Mouse (Mus musculus) small intestine, adult 2 months (tissue): ENCODE data around the gene Olfr689.

Experiments used
- CTCF ChIP-seq: fragments of 200-500 bp; IDR thresholded peaks from 2 replicates; pipeline ENCODE4 v1.5.1; 2012; ENCODE audit warnings: low read depth, mild to moderate bottlenecking, control low read depth, inconsistent platforms, low read length, moderate library complexity, mixed read lengths; ENCODE audit not compliant: insufficient replicate concordance, insufficient read length; ENCODE audit errors: extremely low read depth
- POLR2A ChIP-seq: fragments of 200-500 bp; IDR thresholded peaks from 2 replicates; pipeline ENCODE4 v1.6.1; 2012; ENCODE audit warnings: low read depth, mild to moderate bottlenecking, control low read depth, inconsistent platforms, low read length, moderate library complexity

DNA sequence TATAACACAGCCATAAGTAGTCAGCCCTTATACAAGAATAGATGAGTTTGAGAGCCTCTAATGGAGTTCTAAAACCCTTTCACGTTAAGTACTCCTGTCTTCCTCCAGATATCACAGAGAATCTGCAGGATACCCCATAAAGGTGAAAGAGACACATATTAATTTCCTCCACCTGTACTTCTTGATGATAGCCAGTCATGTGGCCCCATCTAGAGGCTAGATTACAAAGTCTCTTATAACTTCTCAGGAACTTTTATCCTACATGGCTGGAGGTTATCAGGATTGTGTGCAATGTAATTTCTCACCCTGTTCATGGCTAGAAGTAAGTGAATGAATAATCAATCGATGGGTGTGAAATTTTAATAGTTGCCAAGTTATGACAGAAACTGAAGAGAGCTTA is 14.3 kb downstream of the Olfr689 start:
- no peak for TF ChIP-seq POLR2A
- no peak for TF ChIP-seq CTCF
